Mouse (Mus musculus): ENCODE data around the gene Gnat2.

DNA sequence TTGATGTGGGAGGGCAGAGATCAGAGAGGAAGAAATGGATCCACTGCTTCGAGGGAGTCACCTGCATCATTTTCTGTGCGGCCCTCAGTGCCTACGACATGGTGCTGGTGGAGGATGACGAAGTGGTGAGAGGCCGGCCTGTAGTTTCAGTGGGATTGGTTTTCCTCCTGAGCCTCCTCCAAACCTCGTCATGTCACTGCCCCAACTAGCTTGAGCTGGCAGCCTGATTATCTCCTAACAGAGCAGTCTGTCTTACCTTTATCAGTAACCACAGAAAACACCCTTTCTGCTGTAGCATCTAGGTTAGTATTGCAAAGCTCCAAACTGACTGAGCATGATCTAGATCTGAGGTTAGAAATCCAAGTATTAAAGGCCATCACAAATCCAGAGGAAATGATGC lies 5.7 kb downstream of the Gnat2 start:
- TF ChIP-seq POLR2A (IDR thresholded peaks at IDR 0.05; ENCODE audit: insufficient read depth, low read depth, low read length) (no peak), CTCF (IDR thresholded peaks at IDR 0.05) (no peak), EP300 (IDR thresholded peaks at IDR 0.05; ENCODE audit: insufficient read depth, low read depth, low read length) (no peak)

Data from heart, adult 2 months (tissue).